Mouse (Mus musculus): ENCODE measurements at regions not wholly inside any gene's neighbourhood (a gene's known extent, or its start where the extent isn't known, plus 50 kb on each side); places are given as distances from the start of the nearest gene placed in this dataset.

DNA sequence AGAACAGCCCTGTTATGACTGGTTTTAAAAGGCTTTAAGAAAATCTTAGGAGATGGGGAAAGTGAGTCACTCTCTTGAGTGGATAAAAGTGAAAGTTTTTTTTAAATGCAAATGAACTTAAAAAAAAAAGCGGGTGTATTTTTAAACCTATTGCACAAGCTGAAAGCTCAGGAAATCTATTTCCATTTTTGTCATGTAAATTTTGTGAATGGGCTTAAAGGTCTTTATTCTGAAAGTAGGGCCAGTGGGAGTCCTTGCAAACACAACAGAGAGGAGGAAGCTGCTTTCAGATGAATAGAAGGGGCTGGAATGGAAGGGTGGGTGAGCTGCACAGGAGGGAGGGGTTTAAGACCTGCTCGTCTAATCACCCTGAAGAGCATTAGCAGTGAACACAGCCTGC lies 62.9 kb downstream of the Fam84a start:
- DNase-seq (ENCODE audit: low read depth), result peak; percentile 7

DNA sequence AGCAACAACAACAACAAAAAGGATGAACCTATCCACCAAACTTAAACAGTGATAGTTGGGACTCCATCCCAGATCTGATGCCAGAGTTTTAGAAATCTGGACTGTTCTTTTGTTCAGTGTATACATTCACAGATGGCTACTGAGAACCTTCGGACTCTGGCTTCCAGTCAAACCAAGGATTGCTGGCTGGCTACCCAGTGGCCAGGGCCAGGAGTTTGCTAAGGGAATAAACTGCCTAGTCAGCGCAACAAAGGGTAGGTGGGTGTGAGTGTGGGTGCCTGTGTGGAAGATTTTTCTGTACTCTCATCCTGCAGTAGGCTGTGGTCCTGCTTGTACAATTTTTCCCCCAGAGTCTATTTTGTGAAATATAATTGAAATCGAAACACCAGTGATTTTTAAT lies 69.1 kb downstream of the Fam84a start:
- DNase-seq (ENCODE audit: low read depth), result no peak

DNA sequence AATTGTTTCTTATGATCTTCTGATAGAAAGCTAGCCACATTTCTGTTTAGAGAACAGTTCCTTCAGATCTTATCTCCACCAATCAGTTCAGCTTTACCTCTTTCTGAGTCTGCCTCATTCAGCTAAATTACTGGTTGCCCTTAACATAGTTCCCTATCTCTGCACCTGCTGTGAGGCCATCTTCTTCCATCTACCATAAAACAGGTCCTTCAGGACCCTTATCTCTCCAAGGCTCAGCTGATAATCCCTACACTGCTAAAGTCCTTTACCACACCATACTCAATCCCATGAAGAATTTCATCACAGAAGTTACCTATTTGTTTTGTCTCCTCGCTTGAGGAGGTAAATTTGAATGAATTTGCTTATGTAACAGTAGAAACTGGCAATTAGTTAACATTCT lies 72.0 kb downstream of the Fam84a start:
- no peak for DNase-seq (ENCODE audit: low read depth)

DNA sequence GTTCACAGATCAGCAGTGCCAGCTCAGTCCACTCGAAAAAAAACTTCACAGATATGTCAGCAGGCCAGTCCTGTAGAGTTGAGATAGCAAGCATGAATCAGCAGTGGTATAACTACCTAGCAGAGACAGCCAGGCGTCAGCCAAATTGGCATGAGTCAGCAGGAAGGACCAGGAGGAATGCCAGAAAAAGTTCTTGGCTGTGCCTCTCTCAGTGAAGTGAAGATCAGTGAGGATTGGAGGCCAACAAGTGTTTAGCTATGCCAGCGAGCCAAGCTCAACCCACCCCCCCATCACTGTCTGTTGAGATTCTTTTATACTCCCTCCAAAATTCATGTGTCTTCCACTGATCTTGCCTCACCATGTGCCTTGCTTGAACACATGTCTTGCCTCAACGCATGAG lies 82.8 kb downstream of the Fam84a start:
- peak; percentile 37 for DNase-seq (ENCODE audit: low read depth)

DNA sequence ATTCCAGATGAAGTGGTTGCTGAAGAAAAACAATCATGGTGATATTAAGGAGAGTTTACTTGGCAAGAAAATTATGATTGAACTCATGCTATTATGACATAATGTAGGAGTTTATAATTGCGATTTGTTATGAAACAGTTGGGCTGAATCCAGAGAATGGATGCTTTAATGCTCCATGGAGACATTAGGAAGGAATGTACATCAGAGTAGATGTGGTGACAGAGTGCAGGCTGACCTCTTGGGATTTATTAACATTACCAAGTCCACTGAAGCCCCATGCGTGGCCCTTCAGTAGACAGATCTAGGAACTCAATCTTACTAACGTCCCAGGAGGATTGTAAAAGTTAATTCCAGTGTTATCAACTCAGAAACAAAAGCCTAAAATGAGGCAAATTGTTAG lies 86.5 kb downstream of the Fam84a start:
- DNase-seq (ENCODE audit: low read depth), result no peak

- DNase-seq (ENCODE audit: low read depth), result no peak
Measured at GRCm38 (mm10) chr12:14063276-14063675, 88.6 kb downstream of the Fam84a start.

- DNase-seq (ENCODE audit: low read depth), result no peak
Measured at GRCm38 (mm10) chr12:14056116-14056515, 95.7 kb downstream of the Fam84a start.

GRCm38 (mm10) chr12:14032363-14032762 lies 119.5 kb downstream of the Fam84a start:
- DNase-seq (ENCODE audit: low read depth), result no peak

DNA sequence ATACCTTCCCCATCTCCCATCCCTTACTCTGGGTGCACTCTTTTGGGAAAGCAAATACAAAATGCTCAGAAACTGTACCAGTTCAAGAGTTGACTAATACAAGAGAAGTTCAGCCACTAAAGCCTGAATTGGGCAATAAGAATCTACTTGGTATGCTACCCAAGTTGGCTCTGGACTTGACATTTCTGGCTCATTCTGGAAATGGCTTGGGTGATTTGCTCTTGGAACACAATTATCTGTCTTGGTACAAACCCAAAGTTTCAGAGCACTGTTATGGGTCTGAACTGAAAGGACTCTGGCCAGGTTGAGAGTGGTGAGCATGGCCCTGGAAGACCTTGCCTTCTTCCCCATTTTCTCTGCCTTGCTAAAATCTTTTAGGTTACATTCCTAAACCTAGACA lies 136.6 kb downstream of the Fam84a start:
- no peak for DNase-seq (ENCODE audit: low read depth)

GRCm38 (mm10) chr12:14005991-14006390 lies 145.9 kb downstream of the Fam84a start:
- no peak for DNase-seq (ENCODE audit: low read depth)

GRCm38 (mm10) chr12:14001672-14002071 lies 150.2 kb downstream of the Fam84a start:
- DNase-seq (ENCODE audit: low read depth), result no peak

DNA sequence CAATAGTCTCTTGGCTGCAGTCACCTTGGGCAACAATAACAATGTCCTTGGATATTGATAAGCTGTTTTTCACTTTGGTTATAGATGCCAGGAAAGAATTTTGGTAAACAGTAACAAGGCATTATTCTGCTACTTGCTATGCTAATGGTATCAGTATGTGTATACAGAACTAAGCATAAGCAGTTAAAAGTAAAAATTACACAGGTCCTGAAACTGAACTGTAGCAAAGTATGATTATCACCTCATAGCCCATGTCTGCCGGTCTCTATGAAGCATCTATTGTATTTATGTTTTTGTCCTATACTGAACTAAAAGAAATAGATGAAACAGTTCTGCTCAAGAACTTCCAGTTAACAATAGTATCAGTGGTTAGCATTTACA lies 167.5 kb downstream of the Fam84a start:
- DNase-seq (ENCODE audit: low read depth), result no peak

DNA sequence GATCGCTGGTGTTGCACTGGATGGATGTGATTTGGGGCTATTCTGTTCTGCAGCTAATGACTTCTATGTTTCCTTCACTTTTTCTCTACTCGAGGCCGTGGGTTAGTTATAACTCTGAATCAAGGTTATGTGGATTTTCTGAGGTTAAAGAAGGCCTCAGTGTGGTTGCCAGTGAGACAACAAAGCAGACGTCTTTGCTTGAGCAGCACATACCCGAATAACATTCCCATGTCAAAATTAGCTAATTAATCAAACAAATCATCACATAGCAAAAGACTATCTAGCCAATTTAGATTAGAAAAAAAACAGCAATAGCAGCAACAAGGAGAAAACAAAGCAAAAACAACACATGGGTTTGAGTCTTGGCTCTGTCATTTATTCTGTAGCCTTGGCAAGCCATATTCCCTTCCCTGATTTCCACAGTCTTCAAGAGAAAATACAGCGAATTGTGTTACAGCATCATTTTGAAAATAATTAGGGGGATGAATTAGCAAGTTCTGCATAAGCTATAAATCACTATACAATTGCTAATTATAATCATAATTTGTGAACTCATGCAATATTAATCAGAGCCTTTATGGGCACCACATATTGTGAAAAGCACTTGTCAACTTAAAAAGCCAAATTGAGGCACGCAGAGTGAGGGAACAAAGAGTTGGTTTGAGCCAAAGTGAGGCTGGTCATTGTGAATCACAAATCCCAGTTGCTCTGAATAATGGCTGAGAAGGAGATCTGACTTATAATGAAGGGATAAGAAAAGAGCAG lies 168.0 kb downstream of the Fam84a start:
- DNase-seq (ENCODE audit: low read depth), result no peak

DNA sequence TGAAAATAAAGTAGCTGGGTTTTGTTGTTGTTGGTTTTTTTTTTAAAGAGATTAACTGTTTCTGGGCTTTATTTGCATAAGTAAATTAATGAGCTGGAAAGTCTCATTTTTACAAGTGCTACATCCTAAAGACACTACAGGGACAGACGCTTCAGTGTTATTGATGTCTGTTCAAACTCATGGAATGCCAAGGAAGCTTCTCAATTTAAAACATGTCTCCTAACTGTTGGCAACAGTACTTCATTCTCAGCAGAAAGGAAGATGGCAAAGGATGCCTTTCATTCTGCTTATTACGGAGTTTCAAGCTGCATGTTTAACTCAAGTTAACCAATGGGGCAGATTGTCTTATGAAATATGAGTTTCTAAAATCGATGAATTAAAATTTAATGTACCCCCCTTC lies 187.3 kb downstream of the Fam84a start:
- DNase-seq (ENCODE audit: low read depth), result no peak

DNA sequence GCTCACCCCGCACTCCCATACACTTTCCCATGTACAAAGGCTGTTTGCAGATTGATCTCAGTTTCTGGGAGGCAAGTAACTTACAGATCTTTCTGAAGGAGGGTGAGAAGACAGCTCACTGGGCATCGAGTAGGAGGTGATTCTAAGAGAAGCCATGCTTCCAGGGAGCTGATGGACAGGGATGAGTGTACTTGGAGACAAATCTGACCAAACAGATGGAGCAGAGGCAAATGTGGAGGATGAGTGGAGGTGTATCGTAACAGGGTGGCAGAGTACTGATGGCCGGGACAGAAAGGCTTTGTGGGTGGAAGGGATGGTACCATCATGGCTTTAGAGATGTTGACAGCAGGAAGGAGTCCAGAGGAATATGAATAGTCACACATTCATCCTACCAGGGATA lies 212.4 kb downstream of the Fam84a start:
- DNase-seq (ENCODE audit: low read depth), result no peak

- DNase-seq (ENCODE audit: low read depth), result peak; percentile 1
Measured at GRCm38 (mm10) chr12:13921066-13921465, 230.8 kb downstream of the Fam84a start.

DNA sequence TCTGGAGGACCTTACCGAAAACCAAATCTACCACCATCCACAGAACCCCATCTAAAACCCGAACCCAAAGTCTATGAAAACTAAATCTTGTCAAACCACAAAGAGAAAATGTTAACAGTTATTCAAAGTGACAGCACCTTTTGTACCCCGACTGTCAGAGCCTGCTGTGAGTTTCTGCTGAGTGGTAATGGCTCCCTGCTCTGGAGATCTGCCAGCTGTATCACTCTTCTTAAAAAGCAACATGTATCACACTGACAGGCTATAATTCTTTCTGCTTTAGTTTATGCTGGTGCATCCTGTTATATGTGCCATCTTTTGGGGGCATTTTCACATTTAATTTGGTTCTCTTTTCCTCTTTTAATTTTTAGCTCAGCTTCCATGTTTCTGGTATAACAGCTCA lies 268.5 kb downstream of the Fam84a start:
- DNase-seq (ENCODE audit: low read depth), result no peak

DNA sequence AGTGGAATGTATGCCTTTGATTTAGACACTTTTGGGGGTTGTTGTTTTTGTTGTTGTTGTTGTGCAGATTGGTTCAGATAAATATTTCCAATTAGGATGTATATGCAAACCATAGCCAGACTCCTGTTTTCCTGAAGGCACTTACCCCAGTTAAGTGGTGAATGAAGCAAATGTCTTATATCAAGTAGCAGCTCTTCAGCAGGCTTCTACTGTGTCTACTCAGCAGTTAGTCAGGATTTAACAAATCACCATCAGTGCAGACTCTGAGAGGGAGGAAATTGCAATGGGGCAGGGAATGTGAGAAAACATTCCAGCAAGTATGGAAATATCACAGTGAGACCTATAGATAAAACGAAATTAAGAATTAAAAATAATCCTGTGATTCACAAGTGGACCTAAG lies 282.7 kb downstream of the Fam84a start:
- no peak for DNase-seq (ENCODE audit: low read depth)

GRCm38 (mm10) chr12:13861226-13861625 lies 290.6 kb downstream of the Fam84a start:
- no peak for DNase-seq (ENCODE audit: low read depth)

GRCm38 (mm10) chr12:13844532-13845485 lies 307.0 kb downstream of the Fam84a start:
- peak; percentile 92 for DNase-seq (ENCODE audit: low read depth)

DNA sequence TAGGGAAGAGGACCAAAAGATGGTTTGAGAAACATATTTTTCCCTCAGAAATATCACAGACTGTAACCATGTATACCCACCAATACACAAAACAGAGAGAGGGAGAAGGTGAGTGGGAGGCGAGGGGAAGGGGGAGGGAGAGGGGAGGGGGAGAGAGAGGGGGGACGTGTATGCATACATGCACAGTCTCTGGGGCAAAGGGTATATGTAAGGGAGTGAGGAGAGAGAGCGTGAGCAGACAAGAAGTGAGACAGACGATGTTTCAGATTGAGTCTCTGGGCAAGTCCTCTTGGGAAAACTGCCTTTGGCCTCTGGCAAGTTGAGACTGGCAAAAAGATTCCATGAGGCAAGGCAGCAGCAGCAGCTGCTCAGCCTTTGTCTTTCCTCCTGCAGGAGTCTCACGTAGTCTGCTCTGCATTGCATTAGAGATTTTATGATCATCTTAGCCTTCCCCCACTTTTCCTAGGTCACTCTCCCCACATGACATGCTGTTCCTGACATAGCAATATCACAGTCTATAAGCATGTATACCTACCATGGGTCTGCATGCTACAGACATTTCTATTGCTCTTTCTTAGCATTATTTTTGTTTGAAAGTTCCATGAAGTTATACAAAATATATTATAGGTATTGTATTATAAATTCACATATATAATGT lies 308.3 kb downstream of the Fam84a start:
- DNase-seq (ENCODE audit: low read depth), result no peak

- DNase-seq (ENCODE audit: low read depth), result no peak
Measured at GRCm38 (mm10) chr12:13841238-13841637, 310.6 kb downstream of the Fam84a start.

- DNase-seq (ENCODE audit: low read depth), result no peak
Measured at GRCm38 (mm10) chr12:13834723-13835122, 317.1 kb downstream of the Fam84a start.
